Mouse (Mus musculus) cerebellum, adult 9-10 months (tissue): Measurements from ENCODE around the gene Il1f8.
"Not testable (repeated sequence)": the region's sequence is repeated elsewhere in the genome, so short reads cannot be mapped to it uniquely, and the experiment has no call there.

Source experiments
- DNase-seq: peaks from one replicate; pipeline ENCODE4 v3.0.0; 2022

Gene Il1f8

DNA sequence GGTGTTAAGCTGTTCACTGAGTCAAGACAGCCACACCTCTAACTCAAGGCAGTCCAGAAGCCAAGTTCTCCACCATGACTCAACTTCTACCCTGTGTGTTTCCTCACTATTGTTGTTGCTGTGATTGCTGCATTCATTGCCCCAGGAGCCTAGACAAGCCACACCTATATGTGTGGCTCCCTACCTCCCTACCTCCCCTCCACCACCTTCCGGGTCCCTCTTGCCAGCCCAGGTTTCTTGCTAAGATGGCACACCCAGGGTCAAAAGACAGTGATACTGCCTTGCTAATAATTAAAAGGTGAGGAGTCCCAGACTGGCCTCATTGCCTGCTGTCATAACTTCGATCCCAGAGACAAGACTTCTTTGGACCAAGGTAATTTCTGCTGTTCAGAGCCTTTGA is at the start of gene Il1f8:
TSS of gene Il1f8 (plus strand) at position 301 of the 400 bp plus-strand sequence.
- no peak for DNase-seq

DNA sequence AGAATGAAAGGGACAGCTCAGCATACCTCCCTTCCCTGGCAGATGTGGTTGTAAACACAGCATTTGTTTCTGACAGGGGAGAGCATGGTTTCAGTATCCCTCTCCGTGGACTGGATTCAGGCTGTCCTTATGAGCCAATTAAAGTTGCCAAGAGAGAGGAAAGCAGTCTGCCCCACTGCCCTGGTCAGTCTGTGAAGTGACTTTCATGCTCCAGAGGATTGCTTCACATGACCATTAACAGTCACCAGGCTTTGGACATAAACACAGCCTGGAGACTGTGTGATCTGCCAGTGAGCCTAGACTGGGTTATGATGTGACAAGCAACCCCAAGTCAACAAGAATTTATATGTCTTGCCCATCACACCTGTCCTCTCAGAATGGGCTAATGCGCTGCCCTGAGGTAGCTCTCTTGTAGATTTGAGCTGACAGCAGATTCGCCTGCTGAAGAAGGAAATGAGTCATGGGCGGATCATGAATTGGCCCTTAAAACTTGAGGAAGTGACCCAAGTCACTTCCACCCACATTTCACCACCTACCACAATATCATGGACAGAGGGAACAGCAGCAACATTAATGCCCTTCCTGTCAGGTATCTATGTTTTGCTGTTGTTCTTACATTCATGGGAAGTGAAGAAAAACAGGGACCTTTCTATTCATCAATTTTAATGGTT is 49.2 kb upstream of the Il1f8 start:
- DNase-seq, result no peak

DNA sequence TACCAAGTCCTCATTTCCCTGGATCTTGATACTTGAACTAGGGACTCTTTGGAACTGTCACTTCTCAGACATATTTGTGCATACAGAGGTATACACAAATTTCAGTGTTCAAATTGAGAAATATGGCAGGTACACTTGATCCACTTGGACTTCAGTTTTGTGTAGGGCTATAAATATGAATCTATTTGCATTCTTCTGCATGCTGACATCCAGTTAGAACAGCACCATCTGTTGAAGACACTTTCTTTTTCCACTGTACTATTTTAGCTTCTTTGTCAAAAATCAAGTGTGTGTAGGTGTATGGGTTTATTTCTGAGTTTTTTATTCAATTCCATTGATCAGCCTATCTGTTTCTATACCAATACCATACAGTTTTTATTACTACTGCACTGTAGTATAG is 43.9 kb upstream of the Il1f8 start:
- DNase-seq, result no peak

DNA sequence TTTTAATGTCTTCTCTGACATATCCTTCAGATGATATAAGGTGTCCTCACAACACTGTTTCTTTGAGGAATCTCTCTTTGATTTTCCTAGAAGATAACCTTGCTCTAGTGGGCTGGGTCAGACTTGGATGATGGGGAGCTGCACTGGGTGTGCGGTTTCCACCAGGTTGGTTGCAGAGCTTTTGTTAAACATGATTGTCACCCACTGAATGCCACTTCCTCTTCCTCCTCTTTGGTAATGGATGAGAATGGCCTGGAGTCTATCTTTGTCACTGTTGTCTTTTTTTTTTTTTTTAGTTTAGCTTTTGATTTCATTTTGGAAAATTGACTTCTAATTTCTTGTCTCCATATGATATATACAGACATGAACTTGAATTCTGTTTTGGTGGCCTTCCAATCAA is 18.6 kb upstream of the Il1f8 start:
- no peak for DNase-seq

DNA sequence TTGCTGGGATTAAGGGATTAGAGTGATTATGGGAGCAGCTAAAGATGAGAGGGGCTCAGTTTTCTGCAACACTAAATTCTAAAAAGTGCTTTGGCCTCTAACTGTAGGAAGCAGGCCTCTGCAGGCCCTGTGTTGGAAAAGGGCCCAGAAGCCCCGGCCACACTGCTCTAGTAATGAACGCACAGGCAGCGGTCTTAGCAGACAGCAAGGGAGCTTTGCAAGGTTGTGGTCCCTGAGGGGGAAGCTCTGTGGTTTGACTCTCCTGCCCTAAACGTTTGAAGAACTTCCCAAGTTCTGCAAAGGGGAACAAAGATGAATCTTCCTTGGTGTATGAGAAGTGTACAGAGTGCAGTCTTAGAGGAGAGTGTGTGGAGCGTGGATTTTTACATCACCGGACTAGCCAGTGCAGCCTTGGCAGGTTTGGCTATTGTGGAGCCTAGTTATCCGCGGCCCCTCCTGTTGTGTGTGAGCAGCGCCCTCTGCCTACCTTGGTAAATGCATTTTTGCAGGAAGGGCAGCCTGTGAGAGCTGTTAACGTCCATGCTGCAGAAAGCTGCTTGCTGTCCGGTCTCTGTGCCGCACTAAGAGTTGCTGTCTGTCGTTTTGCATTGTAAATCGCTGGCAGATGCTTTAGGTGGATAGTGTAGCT is 28.8 kb downstream of the Il1f8 start:
- DNase-seq, result peak; percentile 2

DNA sequence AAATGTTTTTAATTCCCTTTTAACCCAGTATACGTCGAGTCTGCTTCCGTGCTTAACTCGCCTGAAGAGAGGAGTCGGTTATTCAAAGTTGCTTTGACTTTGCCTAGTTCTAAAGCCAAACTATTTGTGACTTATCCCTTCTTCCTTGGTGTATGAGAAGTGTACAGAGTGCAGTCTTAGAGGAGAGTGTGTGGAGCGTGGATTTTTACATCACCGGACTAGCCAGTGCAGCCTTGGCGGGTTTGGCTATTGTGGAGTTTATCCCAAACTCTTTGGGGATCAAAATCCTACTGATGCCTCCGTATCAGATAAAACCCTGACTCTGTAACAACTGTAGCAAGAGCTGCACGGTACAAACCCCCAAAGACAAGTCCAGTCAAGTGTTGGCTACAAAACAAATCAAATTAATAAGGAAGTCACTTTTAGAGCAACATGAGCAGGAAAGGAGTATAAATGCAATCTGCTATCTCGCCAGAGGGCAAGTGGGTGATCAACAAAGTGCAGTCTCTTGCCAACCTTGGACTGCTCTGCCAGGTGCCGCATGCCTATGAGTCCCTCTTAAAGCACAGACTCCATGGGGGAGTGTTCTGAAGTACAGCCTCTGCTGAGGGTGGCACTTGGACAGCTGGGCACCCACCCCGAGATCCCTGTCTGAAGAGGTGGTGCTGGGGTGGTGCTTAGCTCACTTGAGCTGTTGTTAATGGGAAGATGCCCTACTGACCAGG is 29.6 kb downstream of the Il1f8 start:
- DNase-seq, result not testable (repeated sequence)

DNA sequence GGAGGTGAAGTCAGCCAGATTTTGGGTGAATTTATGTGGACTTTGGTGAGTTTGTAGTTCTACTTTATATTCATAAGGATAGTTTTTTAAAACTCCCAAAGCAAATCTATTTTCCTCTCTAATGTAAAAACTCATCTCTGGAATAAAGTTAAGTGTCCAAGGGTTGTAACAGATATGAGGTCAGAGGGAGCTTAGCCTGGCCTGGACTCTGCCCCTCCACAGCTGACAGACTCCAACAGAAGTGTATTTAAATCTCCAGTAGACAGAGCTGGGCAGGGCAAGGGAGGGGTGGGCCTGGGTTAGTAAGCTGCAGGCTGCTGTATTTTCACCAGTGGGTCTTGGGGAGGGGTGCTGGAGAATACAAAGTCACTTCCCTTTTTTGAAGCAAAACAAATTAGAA is 31.1 kb downstream of the Il1f8 start:
- DNase-seq, result not testable (repeated sequence)

DNA sequence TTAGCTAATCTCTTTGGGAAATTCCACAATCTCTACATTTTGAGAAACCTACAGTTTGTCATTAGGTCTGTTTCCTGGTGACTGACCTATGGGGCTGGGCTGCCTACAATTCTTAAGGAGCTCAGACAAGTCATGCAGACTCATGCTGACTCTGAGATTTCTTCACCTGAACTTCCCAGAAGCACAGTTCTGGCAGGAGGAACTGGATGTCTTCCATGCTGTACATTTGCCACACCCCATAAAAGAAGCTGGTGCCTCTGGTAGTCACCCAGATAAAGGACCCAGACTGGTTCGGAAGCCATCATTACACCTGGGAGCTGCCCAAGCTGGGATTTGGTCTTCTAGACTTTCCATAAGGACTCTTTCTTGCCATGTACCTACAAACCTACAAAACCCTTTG is 33.2 kb downstream of the Il1f8 start, which contains the start of gene Il1f9:
TSS of gene Il1f9 (plus strand) at position 301 of the 400 bp plus-strand sequence.
- DNase-seq, result no peak

DNA sequence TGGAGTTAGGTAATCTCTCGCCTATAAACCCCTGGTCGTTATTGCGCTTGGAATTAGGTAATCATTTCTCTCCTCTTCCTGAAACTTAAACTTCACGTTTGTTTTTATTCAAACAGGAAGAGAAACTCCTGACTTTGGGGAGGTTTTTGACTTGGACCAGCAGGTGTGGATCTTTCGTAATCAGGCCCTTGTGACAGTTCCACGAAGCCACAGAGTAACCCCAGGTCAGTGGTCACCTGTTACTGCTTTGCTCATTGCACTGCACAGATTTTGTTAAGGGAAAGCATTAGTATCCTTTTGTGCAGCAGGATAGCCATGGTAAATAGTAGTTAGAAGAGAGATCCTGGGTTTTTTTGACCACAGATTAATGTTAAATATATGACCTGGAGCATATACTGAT is 34.6 kb downstream of the Il1f8 start:
- no peak for DNase-seq

DNA sequence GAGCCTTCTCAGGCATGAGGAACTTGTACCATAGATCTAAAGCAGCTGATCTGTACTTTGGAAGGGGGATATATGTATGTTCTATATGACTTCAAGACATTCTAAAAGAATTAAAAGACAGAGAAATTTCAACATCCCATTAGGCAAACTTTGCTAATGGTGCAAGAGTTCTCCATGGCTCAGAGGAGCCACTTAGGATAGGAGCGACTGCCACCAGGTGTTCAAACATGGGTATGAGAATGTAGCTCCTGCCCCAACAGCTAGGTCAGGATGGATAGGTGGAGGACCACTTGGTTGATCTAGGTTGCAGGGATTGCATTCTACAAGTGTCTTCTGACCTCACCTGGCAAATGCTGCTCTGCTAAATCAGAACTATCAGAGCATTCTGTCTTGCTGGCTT is 35.2 kb downstream of the Il1f8 start:
- no peak for DNase-seq
